25 mouse cellular contexts compared by ENCODE assay signal in genomic region chr12:83496736-83497135, GRCm38 (mm10). TPM values are rescaled to one million over a fixed set of nuclear protein-coding genes. Genes with fewer than 3 reads are reported as not detected.
A peak's percentile ranks its signal among the peaks of the same experiment; 100 is the strongest.
DNase-seq lines count a peak whose midpoint lies in the region; ATAC-seq and TF ChIP-seq lines count a peak whose summit lies in the region.
"Had no signal": no experiment of that assay in that cellular context is flagged by ENCODE, and none has a peak within 500 bp of the region (broad histone marks: within the 10 kb centered on the region; RNA-seq: fewer than 3 reads in every experiment).

No protein-coding gene starts in this region.

- no peak for TF ChIP-seq CTCF in gastrocnemius, adult 2 months (IDR thresholded peaks at IDR 0.05)
- no peak for TF ChIP-seq CTCF in MEL (IDR thresholded peaks at IDR 0.05 in 2 of 3, conservative IDR thresholded peaks at IDR 0.05 in 1 of 3; ENCODE audit: control insufficient read depth in 1 of 3, insufficient read depth in 1 of 3, low read depth in 2 of 3, low read length in 3 of 3, poor library complexity in 1 of 3, severe bottlenecking in 1 of 3)

- TF ChIP-seq POLR2A in MEL (IDR thresholded peaks at IDR 0.05; ENCODE audit: control insufficient read depth in 1 of 2, insufficient read depth in 1 of 2, low read depth in 1 of 2, low read length in 2 of 2, poor library complexity in 1 of 2), result no peak

- intact Hi-C loops in gastrocnemius, adult 2 months (cut with DNase I), result no loop called here

- H3K36me3 ChIP-seq in MEL (ENCODE audit: control insufficient read depth in 1 of 2, insufficient read depth in 2 of 2, low read length in 2 of 2), result peaks cover 0 to 7% of the 10 kb centered on the region in 2 experiments; a peak in 2 of 4 replicates
- H3K36me3 ChIP-seq in hindbrain, embryonic 14.5 days (replicated peaks; ENCODE audit: control insufficient read depth, insufficient read depth), result no peaks in the 10 kb centered on the region
- H3K36me3 ChIP-seq: embryonic facial prominence, embryonic 10.5 days; embryonic facial prominence, embryonic 12.5 days; forebrain, embryonic 15.5 days; G1E had no signal

- no peaks in the 10 kb centered on the region for H3K9me3 ChIP-seq in MEL (replicated peaks; ENCODE audit: insufficient read depth, low read length)
- H3K9me3 ChIP-seq in hindbrain, embryonic 14.5 days (ENCODE audit: control insufficient read depth, low read length), result no peaks in the 10 kb centered on the region
- H3K9me3 ChIP-seq: embryonic facial prominence, embryonic 10.5 days; embryonic facial prominence, embryonic 12.5 days; forebrain, embryonic 13.5 days; forebrain, embryonic 15.5 days; G1E had no signal

- H3K27ac ChIP-seq in gastrocnemius, adult 2 months, result peak overlapping the region; percentile 88
- peak overlapping the region; percentile 7; the same call in 1 of the 2 replicates for H3K27ac ChIP-seq in MEL (ENCODE audit: control insufficient read depth, low read depth, low read length)
- H3K27ac ChIP-seq in hindbrain, embryonic 14.5 days, result no peak overlapping the region
- H3K27ac ChIP-seq: embryonic facial prominence, embryonic 10.5 days; embryonic facial prominence, embryonic 12.5 days; forebrain, embryonic 13.5 days; forebrain, embryonic 15.5 days had no signal

- no peaks in the 10 kb centered on the region for H3K79me2 ChIP-seq in MEL (ENCODE audit: control insufficient read depth, insufficient read depth, low read length, poor library complexity)

- 85% methylated on average over 6 of the region's 6 CpGs for WGBS in hindbrain, embryonic 14.5 days

- H3K4me1 ChIP-seq in MEL (ENCODE audit: control insufficient read depth in 1 of 2, insufficient read depth in 2 of 2, low read length in 2 of 2), result peaks cover 9% of the 10 kb centered on the region in 2 experiments
- H3K4me1 ChIP-seq in hindbrain, embryonic 14.5 days (replicated peaks; ENCODE audit: control insufficient read depth, insufficient read depth, low read length), result no peaks in the 10 kb centered on the region
- H3K4me1 ChIP-seq: embryonic facial prominence, embryonic 12.5 days; forebrain, embryonic 13.5 days; forebrain, embryonic 15.5 days had no signal

- ATAC-seq in common myeloid progenitor, adult 5-6 weeks (replicated peaks; ENCODE audit: low read depth, poor library complexity, severe bottlenecking), result peak; percentile 66
- ATAC-seq in megakaryocyte-erythroid progenitor cell, adult 5-6 weeks (replicated peaks; ENCODE audit: low FRiP score, low TSS enrichment, poor library complexity, severe bottlenecking), result peak; percentile 77
- ATAC-seq in hindbrain, embryonic 14.5 days (ENCODE audit: low FRiP score), result no peak
- ATAC-seq: activated CD4-positive, CD25-positive, alpha-beta regulatory T cell, adult 4 months; CD4-positive, CD25-positive, alpha-beta regulatory T cell, adult 4 months; forebrain, embryonic 13.5 days; forebrain, embryonic 15.5 days; forebrain, postnatal 0 days; Patski had no signal

- H3K4me2 ChIP-seq in hindbrain, embryonic 14.5 days (replicated peaks), result no peak overlapping the region
- H3K4me2 ChIP-seq: embryonic facial prominence, embryonic 12.5 days; forebrain, embryonic 13.5 days; forebrain, embryonic 15.5 days had no signal

- no peaks in the 10 kb centered on the region for H3K27me3 ChIP-seq in MEL (ENCODE audit: control insufficient read depth in 1 of 2, insufficient read depth in 2 of 2, low read length in 2 of 2)
- H3K27me3 ChIP-seq in hindbrain, embryonic 14.5 days (ENCODE audit: control insufficient read depth, insufficient read depth, low read length), result no peaks in the 10 kb centered on the region
- H3K27me3 ChIP-seq: forebrain, embryonic 13.5 days; forebrain, embryonic 15.5 days had no signal

- no peak for TF ChIP-seq RAD21 in MEL (IDR thresholded peaks at IDR 0.05; ENCODE audit: low read depth, low read length)

- no peak for DNase-seq in gastrocnemius, adult 2 months
- DNase-seq in gastrocnemius, postnatal 4 days (ENCODE audit: low spot score in 2 of 2), result no peak
- DNase-seq in MEL (ENCODE audit: low read depth, low spot score), result peak; percentile 91
- DNase-seq in embryo, embryonic 10.5 days (ENCODE audit: low spot score), result no peak
- no peak for DNase-seq in hindbrain, embryonic 14.5 days (ENCODE audit: low spot score)
- DNase-seq: adrenal gland, adult 8-10 months; adrenal gland, postnatal 14 days; adrenal gland, postnatal 36 days; B cell, adult 2 months; cerebellum, adult 11-12 months; cerebellum, adult 2 months; cerebellum, adult 9-10 months; cerebellum, postnatal 10 days; cerebellum, postnatal 25 days; forebrain, postnatal 0 days had no signal

- TF ChIP-seq EP300 in MEL (IDR thresholded peaks at IDR 0.05; ENCODE audit: low read depth in 1 of 2, low read length in 2 of 2), result peak; percentile 96 to 97

- H3K9ac ChIP-seq in MEL (ENCODE audit: control insufficient read depth, low read depth, low read length, poor library complexity, severe bottlenecking), result no peak overlapping the region
- H3K9ac ChIP-seq in hindbrain, embryonic 14.5 days, result no peak overlapping the region
- H3K9ac ChIP-seq: embryonic facial prominence, embryonic 12.5 days; forebrain, embryonic 13.5 days; forebrain, embryonic 15.5 days; forebrain, postnatal 0 days had no signal

- no peak overlapping the region for H3K4me3 ChIP-seq in gastrocnemius, adult 2 months
- no peak overlapping the region for H3K4me3 ChIP-seq in MEL (ENCODE audit: control insufficient read depth in 1 of 2, insufficient read depth in 1 of 2, low read depth in 2 of 2, low read length in 2 of 2)
- H3K4me3 ChIP-seq in hindbrain, embryonic 14.5 days (replicated peaks; ENCODE audit: low read length), result no peak overlapping the region
- H3K4me3 ChIP-seq: embryonic facial prominence, embryonic 10.5 days; embryonic facial prominence, embryonic 12.5 days; forebrain, embryonic 13.5 days; forebrain, embryonic 15.5 days had no signal

TF ChIP-seq in MEL, 35 proteins besides CTCF, POLR2A, EP300 and RAD21 (continues in another document):
- TF ChIP-seq MXI1 (IDR thresholded peaks at IDR 0.05; ENCODE audit: low read depth, low read length), result no peak
- peak; percentile 94 for TF ChIP-seq ETS1 (IDR thresholded peaks at IDR 0.05; ENCODE audit: low read depth, low read length)
- TF ChIP-seq CHD2 (IDR thresholded peaks at IDR 0.05; ENCODE audit: low read length), result no peak
- TF ChIP-seq MAFK (IDR thresholded peaks at IDR 0.05; ENCODE audit: borderline replicate concordance, low read depth, low read length), result peak; percentile 76; the same call in 1 of the 2 replicates
- no peak for TF ChIP-seq TAL1 (IDR thresholded peaks at IDR 0.05; ENCODE audit: low read length)
- TF ChIP-seq SMC3 (IDR thresholded peaks at IDR 0.05; ENCODE audit: low read depth, low read length), result peak; percentile 26; the same call in 1 of the 2 replicates
- no peak for TF ChIP-seq GABPA (IDR thresholded peaks at IDR 0.05; ENCODE audit: low read depth, low read length)
- TF ChIP-seq NRF1 (IDR thresholded peaks at IDR 0.05; ENCODE audit: insufficient read depth, low read depth, low read length, poor library complexity, severe bottlenecking), result no peak
- TF ChIP-seq USF1 (IDR thresholded peaks at IDR 0.05; ENCODE audit: low read depth, low read length), result no peak
- no peak for TF ChIP-seq NELFE (IDR thresholded peaks at IDR 0.05; ENCODE audit: low read depth, low read length)
- TF ChIP-seq BHLHE40 (IDR thresholded peaks at IDR 0.05; ENCODE audit: borderline replicate concordance, low read depth, low read length), result peak; percentile 65
- no peak for TF ChIP-seq USF2 (IDR thresholded peaks at IDR 0.05; ENCODE audit: borderline replicate concordance in 1 of 2, insufficient read depth in 1 of 2, low read depth in 1 of 2, low read length in 2 of 2)
- TF ChIP-seq E2F4 (IDR thresholded peaks at IDR 0.05; ENCODE audit: borderline replicate concordance, low read depth, low read length), result no peak
- TF ChIP-seq MAZ (IDR thresholded peaks at IDR 0.05; ENCODE audit: low read depth, low read length), result 0 out of 2 replicates have a peak, but pooled peaks have one; percentile 53
- TF ChIP-seq GATA1 (IDR thresholded peaks at IDR 0.05; ENCODE audit: low read depth, low read length), result peak; percentile 87
- no peak for TF ChIP-seq POLR2AphosphoS2 (IDR thresholded peaks at IDR 0.05; ENCODE audit: low read length)
- peak; percentile 95 for TF ChIP-seq ZNF384 (IDR thresholded peaks at IDR 0.05; ENCODE audit: low read depth, low read length)
- no peak; the same call in 1 of the 2 replicates for TF ChIP-seq JUND (IDR thresholded peaks at IDR 0.05; ENCODE audit: low read depth, low read length)
- 0 out of 2 replicates have a peak, but pooled peaks have one; percentile 26 for TF ChIP-seq ZC3H11A (IDR thresholded peaks at IDR 0.05; ENCODE audit: low read depth, low read length)
- peak; percentile 39; the same call in 1 of the 2 replicates for TF ChIP-seq MEF2A (IDR thresholded peaks at IDR 0.05; ENCODE audit: extremely low read depth, insufficient replicate concordance, low read depth, low read length, poor library complexity, severe bottlenecking)
- TF ChIP-seq TCF12 (IDR thresholded peaks at IDR 0.05; ENCODE audit: low read depth, low read length), result peak; percentile 89
- TF ChIP-seq SIN3A (IDR thresholded peaks at IDR 0.05; ENCODE audit: low read length), result peak; percentile 81

RNA-seq across cellular contexts. Expression of gene Dpf3, which starts 9.2 kb away (rescaled TPM):
- total RNA-seq in gastrocnemius, adult 2 months (2021), result 10 to 100 TPM; 22.5 to 26.3 TPM
- 10 to 100 TPM; 15.6 to 19.3 TPM for total RNA-seq in gastrocnemius, postnatal 4 days (2021)
- 3.2 and 4.2 TPM in 2 replicates for total RNA-seq in MEL (2012; rRNA removed)
- 1 to 10 TPM in 1 of 2 experiments, not detected in 1; 6.8 TPM for polyA plus RNA-seq in MEL (2012; ENCODE audit: insufficient read depth in 1 of 2, insufficient read length in 2 of 2, low read depth in 1 of 2, low replicate concordance in 2 of 2, missing spikeins in 1 of 2)
- 13.3 and 22.0 TPM in 2 replicates for total RNA-seq in common myeloid progenitor, adult 5-6 weeks (2017)
- total RNA-seq in megakaryocyte-erythroid progenitor cell, adult 5-6 weeks (2014; fragmentation: Nextera tagmentation), result 4.9 and 17.9 TPM in 2 replicates
- 26.6 and 35.6 TPM in 2 replicates for total RNA-seq in megakaryocyte-erythroid progenitor cell, adult 5-6 weeks (2017)
- 23.9 TPM in 2 replicates for polyA plus RNA-seq in hindbrain, embryonic 14.5 days (2014; fragmentation: Nextera tagmentation; extraction: Ambion mirVana)

RNA-seq across cellular contexts. Expression of gene Dcaf4, which starts 23.5 kb away (rescaled TPM):
- total RNA-seq in gastrocnemius, adult 2 months (2021), result 10 to 100 TPM; 18.0 to 24.5 TPM
- total RNA-seq in gastrocnemius, postnatal 4 days (2021), result 10 to 100 TPM; 25.5 to 28.4 TPM
- total RNA-seq in MEL (2012; rRNA removed), result 25.5 and 25.7 TPM in 2 replicates
- 10 to 100 TPM in 1 of 2 experiments, not detected in 1; 35.9 TPM for polyA plus RNA-seq in MEL (2012; ENCODE audit: insufficient read depth in 1 of 2, insufficient read length in 2 of 2, low read depth in 1 of 2, low replicate concordance in 2 of 2, missing spikeins in 1 of 2)
- 19.4 and 27.1 TPM in 2 replicates for total RNA-seq in common myeloid progenitor, adult 5-6 weeks (2017)
- 31.4 and 49.2 TPM in 2 replicates for total RNA-seq in megakaryocyte-erythroid progenitor cell, adult 5-6 weeks (2014; fragmentation: Nextera tagmentation)
- 29.8 and 38.6 TPM in 2 replicates for total RNA-seq in megakaryocyte-erythroid progenitor cell, adult 5-6 weeks (2017)
- 37.3 and 42.7 TPM in 2 replicates for polyA plus RNA-seq in hindbrain, embryonic 14.5 days (2014; fragmentation: Nextera tagmentation; extraction: Ambion mirVana)
